Mouse (Mus musculus) E14TG2a.4 (cell line): ENCODE measurements at regions not wholly inside any gene's neighbourhood (a gene's known extent, or its start where the extent isn't known, plus 50 kb on each side); places are given as distances from the start of the nearest gene placed in this dataset.

Experiments
- CTCF ChIP-seq: conservative IDR thresholded peaks from 2 replicates; pipeline ENCODE4 v1.5.1; 2014; ENCODE audit warnings: low read length
- POU5F1 ChIP-seq: IDR thresholded peaks from 2 replicates; pipeline ENCODE4 v1.6.1; 2014; ENCODE audit warnings: low read length, borderline replicate concordance

DNA sequence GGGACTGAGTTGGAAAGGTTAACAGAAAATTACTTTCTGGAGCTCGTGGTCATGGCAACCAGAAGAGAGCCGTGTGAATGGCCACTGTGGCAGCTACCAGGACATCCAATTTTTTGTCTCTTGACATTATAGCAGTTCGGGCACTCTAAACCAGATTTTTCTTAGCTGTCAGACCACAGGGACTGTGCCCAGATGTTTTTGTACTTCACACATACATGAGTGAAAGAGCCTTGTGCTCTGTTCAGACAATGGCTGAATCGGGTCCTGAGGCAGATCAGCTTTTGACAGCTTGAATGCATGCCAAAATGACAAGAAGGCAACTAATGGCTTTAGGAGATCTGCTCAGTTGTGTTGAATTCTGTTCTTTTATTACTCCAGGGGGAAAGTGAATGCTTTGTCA, 505.2 kb upstream of the Pdzrn3 start:
- no peak for TF ChIP-seq CTCF
- no peak for TF ChIP-seq POU5F1
